Mouse (Mus musculus): Measurements from ENCODE around the gene H2-Ke6.

The H2-Ke6 gene

GRCm38 (mm10) chr17:34027656-34028223, at the start of gene H2-Ke6:
Gene H2-Ke6, minus strand, starts transcription at chr17:34028060.
- peak; percentile 80 for DNase-seq (ENCODE audit: low read depth, low spot score)

- peak; percentile 71 for DNase-seq (ENCODE audit: low read depth, low spot score)
Measured at GRCm38 (mm10) chr17:34077549-34077948, 49.7 kb upstream of the H2-Ke6 start.

DNA sequence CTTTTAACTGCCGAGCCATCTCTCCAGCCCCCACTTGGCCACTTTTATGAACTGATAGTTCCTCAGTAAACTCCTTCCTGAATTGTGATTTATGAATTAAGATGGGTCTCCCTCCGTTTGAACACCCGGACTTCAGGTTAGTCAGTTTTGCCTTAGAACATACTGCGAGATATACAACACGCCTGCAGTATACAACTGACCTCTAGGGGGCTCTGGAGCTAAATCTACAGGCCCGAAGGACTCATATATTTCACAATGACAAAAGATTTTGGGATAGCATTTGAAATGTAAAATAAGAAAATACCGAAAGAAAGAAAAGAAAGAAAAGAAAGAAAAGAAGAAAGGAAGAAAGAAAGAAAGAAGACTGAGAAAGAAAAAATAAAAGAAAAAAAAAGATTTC, 47.4 kb upstream of the H2-Ke6 start:
- peak; percentile 45 for DNase-seq (ENCODE audit: low read depth, low spot score)

DNA sequence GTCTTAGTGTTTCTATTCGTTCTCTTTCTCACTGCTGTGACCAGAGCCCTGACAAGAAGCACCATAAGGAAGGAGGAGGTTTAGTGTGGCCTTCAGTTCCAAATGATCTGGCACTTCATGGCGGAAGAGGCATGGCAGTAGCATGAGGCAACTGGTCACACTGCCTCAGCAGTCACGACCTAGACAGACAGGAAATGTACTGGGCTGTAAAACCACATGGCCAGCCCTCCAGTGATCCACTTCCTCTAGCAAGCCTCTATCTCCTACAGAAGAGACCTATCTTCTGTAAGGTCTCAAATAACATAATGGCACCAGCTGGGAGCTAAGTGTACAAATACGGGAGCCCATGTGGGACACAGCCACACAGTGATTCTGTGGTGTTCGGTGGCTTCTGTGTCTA, 44.2 kb upstream of the H2-Ke6 start:
- no peak for DNase-seq (ENCODE audit: low read depth, low spot score)

GRCm38 (mm10) chr17:34068864-34069263, 41.0 kb upstream of the H2-Ke6 start:
- DNase-seq (ENCODE audit: low read depth, low spot score): no peak

DNA sequence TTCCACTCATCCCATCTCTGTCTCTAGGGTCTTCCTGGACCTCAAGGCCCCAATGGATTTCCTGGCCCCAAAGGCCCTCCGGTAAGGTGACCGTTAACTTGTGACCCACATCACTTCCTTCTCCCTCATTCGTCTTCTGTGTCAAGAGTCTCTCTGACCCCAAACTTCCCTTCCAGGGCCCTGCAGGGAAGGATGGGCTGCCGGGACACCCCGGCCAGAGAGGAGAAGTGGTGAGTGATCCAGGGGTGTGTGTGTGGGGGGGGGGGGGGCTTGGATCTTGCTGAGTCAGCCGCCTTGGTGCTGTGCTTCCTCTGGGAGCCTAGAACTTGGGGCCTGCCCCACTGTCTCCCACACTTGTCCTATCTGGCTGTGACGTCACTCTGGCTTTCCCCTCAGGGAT, 29.4 kb upstream of the H2-Ke6 start:
- no peak for DNase-seq (ENCODE audit: low read depth, low spot score)

DNA sequence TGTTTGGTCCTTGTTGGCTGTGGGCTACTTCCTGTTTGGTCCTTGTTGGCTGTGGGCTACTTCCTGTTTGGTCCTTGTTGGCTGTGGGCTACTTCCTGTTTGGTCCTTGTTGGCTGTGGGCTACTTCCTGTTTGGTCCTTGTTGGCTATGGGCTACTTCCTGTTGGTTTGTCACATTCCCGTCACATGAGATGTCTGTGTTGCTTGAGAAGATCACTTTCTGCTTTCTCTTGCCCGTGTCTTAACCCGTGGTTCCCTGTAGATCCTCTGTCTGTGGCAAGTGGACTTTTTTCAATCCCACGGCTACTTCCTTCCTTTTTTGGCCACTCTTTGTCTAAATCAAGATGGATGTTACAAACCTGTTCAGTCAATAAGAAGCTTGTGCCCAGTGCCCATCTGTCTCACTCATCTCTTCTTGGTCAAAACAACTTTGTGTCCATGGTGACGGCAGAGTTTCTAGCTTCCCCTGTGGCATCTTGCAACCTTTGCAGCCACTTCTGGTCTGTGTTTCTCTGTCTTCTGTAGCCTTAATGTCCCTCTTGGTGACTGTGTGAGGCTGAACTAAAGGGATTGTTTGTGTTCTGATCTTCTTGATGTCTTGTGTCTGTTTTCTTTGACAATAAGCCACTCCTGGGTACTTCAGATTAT, 19.7 kb upstream of the H2-Ke6 start:
- DNase-seq (ENCODE audit: low read depth, low spot score): no peak

GRCm38 (mm10) chr17:34045941-34046340, 18.1 kb upstream of the H2-Ke6 start:
- DNase-seq (ENCODE audit: low read depth, low spot score): no peak

GRCm38 (mm10) chr17:34039562-34040450, 11.9 kb upstream of the H2-Ke6 start:
- DNase-seq (ENCODE audit: low read depth, low spot score): no peak

- DNase-seq (ENCODE audit: low read depth, low spot score): peak; percentile 30
Measured at GRCm38 (mm10) chr17:34038878-34039561, 11.2 kb upstream of the H2-Ke6 start, which contains the start of gene Col11a2. Gene Col11a2, plus strand, starts transcription at chr17:34039437.

- no peak for DNase-seq (ENCODE audit: low read depth, low spot score)
Measured at GRCm38 (mm10) chr17:34038440-34038839, 10.6 kb upstream of the H2-Ke6 start.

DNA sequence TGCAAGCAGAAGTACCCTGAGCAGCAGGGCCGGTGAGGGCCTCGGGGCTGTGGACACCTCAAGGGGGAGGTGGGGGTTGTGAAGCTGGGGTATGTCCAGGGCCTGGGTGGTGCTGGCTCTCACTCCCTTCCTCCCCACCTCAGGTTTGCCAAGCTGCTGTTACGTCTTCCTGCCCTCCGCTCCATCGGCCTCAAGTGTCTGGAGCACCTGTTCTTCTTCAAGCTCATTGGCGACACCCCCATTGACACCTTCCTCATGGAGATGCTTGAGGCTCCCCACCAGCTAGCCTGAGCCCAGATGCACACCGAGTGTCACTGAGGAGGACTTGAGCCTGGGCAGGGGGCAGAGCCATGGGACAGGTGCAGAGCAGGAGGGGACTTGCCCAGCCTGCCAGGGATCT, 9.4 kb upstream of the H2-Ke6 start:
- no peak for DNase-seq (ENCODE audit: low read depth, low spot score)

DNA sequence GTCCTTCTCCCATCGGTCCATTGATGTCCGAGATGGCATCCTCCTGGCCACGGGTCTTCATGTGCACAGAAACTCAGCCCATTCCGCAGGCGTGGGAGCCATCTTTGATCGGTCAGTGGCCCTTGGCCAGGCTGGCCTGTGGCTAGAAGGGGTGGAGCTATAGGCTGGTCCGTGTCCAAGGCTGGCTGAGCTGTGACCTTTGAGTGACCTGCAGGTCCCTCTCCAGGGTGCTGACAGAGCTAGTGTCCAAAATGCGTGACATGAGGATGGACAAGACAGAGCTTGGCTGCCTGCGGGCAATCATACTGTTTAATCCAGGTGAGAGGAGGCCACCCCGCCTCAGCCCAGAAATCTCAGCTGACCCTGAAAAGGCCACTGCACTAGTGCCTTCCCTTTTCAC, 8.8 kb upstream of the H2-Ke6 start:
- no peak for DNase-seq (ENCODE audit: low read depth, low spot score)

DNA sequence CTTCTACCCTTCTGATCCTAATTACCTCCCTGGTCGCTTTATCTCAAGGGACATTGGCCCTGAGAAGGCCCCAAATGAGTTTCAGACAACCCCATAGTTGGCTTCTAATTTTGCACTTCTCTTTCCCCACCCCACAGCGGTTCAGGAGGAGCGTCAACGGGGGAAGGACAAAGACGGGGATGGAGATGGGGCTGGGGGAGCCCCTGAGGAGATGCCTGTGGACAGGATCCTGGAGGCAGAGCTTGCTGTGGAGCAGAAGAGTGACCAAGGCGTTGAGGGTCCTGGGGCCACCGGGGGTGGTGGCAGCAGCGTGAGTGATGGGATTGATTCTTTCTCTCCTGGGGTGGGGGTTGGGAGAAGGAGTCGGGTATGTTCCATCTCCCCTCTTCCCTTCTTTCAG, 7.7 kb upstream of the H2-Ke6 start:
- no peak for DNase-seq (ENCODE audit: low read depth, low spot score)

DNA sequence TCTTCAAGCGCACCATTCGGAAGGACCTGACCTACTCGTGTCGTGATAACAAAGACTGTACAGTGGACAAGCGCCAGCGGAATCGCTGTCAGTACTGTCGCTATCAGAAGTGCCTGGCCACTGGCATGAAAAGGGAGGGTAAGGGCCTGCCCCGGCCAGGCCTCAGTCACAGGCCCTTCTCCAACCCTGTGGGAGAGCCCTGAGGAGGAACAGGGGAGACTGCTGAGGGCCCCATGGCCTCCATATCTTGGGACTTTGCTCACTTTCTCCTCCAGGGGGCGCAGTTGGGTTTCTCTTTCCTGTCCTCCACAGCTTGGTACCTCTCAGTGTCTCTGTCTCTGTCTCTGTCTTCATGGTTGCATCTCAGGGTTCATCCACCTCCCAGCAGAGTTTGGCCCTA, 6.2 kb upstream of the H2-Ke6 start:
- DNase-seq (ENCODE audit: low read depth, low spot score): peak; percentile 53

- DNase-seq (ENCODE audit: low read depth, low spot score): no peak
Measured at GRCm38 (mm10) chr17:34033441-34033840, 5.6 kb upstream of the H2-Ke6 start.

- DNase-seq (ENCODE audit: low read depth, low spot score): no peak
Measured at GRCm38 (mm10) chr17:34032806-34033205, 4.9 kb upstream of the H2-Ke6 start.

GRCm38 (mm10) chr17:34032174-34032632, 4.3 kb upstream of the H2-Ke6 start:
- peak; percentile 45 for DNase-seq (ENCODE audit: low read depth, low spot score)

- DNase-seq (ENCODE audit: low read depth, low spot score): peak; percentile 99
Measured at GRCm38 (mm10) chr17:34031465-34032173, 3.8 kb upstream of the H2-Ke6 start, which contains the start of the genes Slc39a7 and Rxrb. Gene Slc39a7, minus strand, starts transcription at chr17:34031682. Gene Rxrb, plus strand, starts transcription at chr17:34031812.

DNA sequence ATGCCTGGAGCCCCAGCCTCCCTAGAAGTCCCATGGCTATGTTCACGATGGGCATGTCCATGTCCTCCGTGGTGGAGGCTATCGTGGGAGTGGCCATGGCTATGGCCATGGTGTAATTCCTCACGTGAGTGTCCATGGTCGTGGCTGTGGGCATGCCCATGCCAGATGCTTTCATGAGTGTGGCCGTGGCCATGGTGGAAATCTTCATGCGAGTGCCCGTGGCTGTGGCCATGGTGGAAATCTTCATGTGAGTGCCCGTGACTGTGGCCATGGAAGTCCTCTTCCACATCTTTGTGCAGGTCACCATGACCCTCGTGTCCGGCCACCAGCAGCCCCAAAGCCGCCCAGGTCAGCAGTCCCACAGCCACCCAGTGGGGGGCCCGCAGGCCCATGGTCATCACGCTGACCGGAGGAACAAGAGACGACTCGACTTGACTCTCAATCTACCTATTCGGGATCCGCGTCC, 3.0 kb upstream of the H2-Ke6 start:
- DNase-seq (ENCODE audit: low read depth, low spot score): no peak
